Mouse (Mus musculus): ENCODE data around the gene Akr1b3.

GRCm38 (mm10) chr6:34313921-34314320 lies 3.4 kb downstream of the Akr1b3 start:
- TF ChIP-seq CTCF (IDR thresholded peaks at IDR 0.05 in 2 of 3, conservative IDR thresholded peaks at IDR 0.05 in 1 of 3; ENCODE audit: control insufficient read depth in 1 of 3, insufficient read depth in 1 of 3, low read depth in 2 of 3, low read length in 3 of 3, poor library complexity in 1 of 3, severe bottlenecking in 1 of 3): no peak
- TF ChIP-seq UBTF (IDR thresholded peaks at IDR 0.05; ENCODE audit: borderline replicate concordance, insufficient read depth, low read depth, low read length): no peak
- TF ChIP-seq USF1 (IDR thresholded peaks at IDR 0.05; ENCODE audit: low read depth, low read length): no peak
- TF ChIP-seq POLR2A (IDR thresholded peaks at IDR 0.05; ENCODE audit: control insufficient read depth in 1 of 2, insufficient read depth in 1 of 2, low read depth in 1 of 2, low read length in 2 of 2, poor library complexity in 1 of 2): no peak
- TF ChIP-seq MYB (IDR thresholded peaks at IDR 0.05; ENCODE audit: low read depth, low read length): no peak
- no peak for TF ChIP-seq HCFC1 (IDR thresholded peaks at IDR 0.05; ENCODE audit: low read depth, low read length)
- TF ChIP-seq MAZ (IDR thresholded peaks at IDR 0.05; ENCODE audit: low read depth, low read length): no peak

Measured in MEL (cell line).